Mouse (Mus musculus) cortical plate, adult 2 months (tissue): ENCODE results near the gene Hist1h2bm.

Source experiments
- CTCF ChIP-seq: fragments of 200-500 bp; IDR thresholded peaks from 2 replicates; pipeline ENCODE4 v1.5.1; 2011; ENCODE audit warnings: mild to moderate bottlenecking, control low read depth, low read length; ENCODE audit not compliant: insufficient read depth; ENCODE audit errors: extremely low read depth
- POLR2A ChIP-seq: fragments of 200-500 bp; IDR thresholded peaks from 2 replicates; pipeline ENCODE4 v1.6.1; 2011; ENCODE audit warnings: mild to moderate bottlenecking, low read length, control low read depth; ENCODE audit not compliant: insufficient read depth; ENCODE audit errors: extremely low read depth

DNA sequence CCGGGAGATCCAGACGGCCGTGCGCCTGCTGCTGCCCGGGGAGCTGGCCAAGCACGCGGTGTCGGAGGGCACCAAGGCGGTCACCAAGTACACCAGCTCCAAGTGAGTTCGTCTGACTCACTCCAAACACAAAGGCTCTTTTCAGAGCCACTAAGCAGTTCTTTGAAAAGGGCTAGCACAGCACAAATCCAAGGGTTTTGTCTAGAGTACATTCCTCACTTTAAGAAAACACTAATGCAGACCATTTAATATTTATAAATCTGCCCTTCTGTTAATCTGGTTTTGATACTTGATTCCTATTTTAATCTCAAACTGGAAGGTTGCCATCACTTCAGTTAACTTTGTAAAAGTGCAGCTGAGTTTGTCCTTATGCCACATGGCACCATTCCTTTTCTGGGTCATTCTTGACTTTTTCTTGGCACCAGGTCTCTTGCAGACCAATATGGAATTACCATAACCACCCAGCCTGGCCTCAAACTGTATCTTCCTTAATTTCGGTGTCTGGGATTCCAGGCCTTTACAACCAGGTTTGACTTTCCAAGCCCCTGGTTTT, 605 bp downstream of the Hist1h2bm start:
- TF ChIP-seq POLR2A (no peak), CTCF (no peak)
